Mouse (Mus musculus): ENCODE results near the gene Gm11037. TPM values are rescaled to one million over a fixed set of nuclear protein-coding genes. Genes with fewer than 3 reads are reported as not detected.

The Gm11037 gene
- polyA plus RNA-seq, 1 experiment = not detected

GRCm38 (mm10) chr2:131146193-131147042 is 13.1 kb downstream of the Gm11037 start:
- TF ChIP-seq POLR2A (IDR thresholded peaks at IDR 0.05; ENCODE audit: low read depth, low read length) = no peak
- no peak for TF ChIP-seq CTCF (IDR thresholded peaks at IDR 0.05; ENCODE audit: borderline replicate concordance, insufficient read depth, low read length)
- H3K27ac ChIP-seq (ENCODE audit: insufficient read depth, low read length) = no peak overlapping the region
- H3K4me1 ChIP-seq (ENCODE audit: control insufficient read depth, insufficient read depth, low read length) = no peaks in the 10 kb centered on the region
- no peak overlapping the region for H3K4me3 ChIP-seq (ENCODE audit: insufficient read depth, low read length)

GRCm38 (mm10) chr2:131147043-131147365 is 13.7 kb downstream of the Gm11037 start:
- Histone ChIP-seq H3K4me1 (ENCODE audit: control insufficient read depth, insufficient read depth, low read length) (no peaks in the 10 kb centered on the region), H3K4me3 (ENCODE audit: insufficient read depth, low read length) (no peak overlapping the region), H3K27ac (ENCODE audit: insufficient read depth, low read length) (no peak overlapping the region)
- no peak for TF ChIP-seq CTCF (IDR thresholded peaks at IDR 0.05; ENCODE audit: borderline replicate concordance, insufficient read depth, low read length)
- TF ChIP-seq POLR2A (IDR thresholded peaks at IDR 0.05; ENCODE audit: low read depth, low read length) = no peak

- TF ChIP-seq CTCF (IDR thresholded peaks at IDR 0.05; ENCODE audit: borderline replicate concordance, insufficient read depth, low read length) = no peak
- no peak for TF ChIP-seq POLR2A (IDR thresholded peaks at IDR 0.05; ENCODE audit: low read depth, low read length)
- no peak overlapping the region for H3K27ac ChIP-seq (ENCODE audit: insufficient read depth, low read length)
- no peak overlapping the region for H3K4me3 ChIP-seq (ENCODE audit: insufficient read depth, low read length)
- no peaks in the 10 kb centered on the region for H3K4me1 ChIP-seq (ENCODE audit: control insufficient read depth, insufficient read depth, low read length)
Observed at GRCm38 (mm10) chr2:131148353-131149253, 15.3 kb downstream of the Gm11037 start.

- Histone ChIP-seq H3K4me3 (ENCODE audit: insufficient read depth, low read length) (no peak overlapping the region), H3K4me1 (ENCODE audit: control insufficient read depth, insufficient read depth, low read length) (no peaks in the 10 kb centered on the region)
- TF ChIP-seq CTCF (IDR thresholded peaks at IDR 0.05; ENCODE audit: borderline replicate concordance, insufficient read depth, low read length) = no peak
- no peak for TF ChIP-seq POLR2A (IDR thresholded peaks at IDR 0.05; ENCODE audit: low read depth, low read length)
Observed at GRCm38 (mm10) chr2:131149254-131149578, 15.9 kb downstream of the Gm11037 start.

GRCm38 (mm10) chr2:131152166-131152730 is 19.0 kb downstream of the Gm11037 start:
- H3K4me3 ChIP-seq (ENCODE audit: insufficient read depth, low read length) = no peak overlapping the region
- no peaks in the 10 kb centered on the region for H3K4me1 ChIP-seq (ENCODE audit: control insufficient read depth, insufficient read depth, low read length)
- no peak for TF ChIP-seq CTCF (IDR thresholded peaks at IDR 0.05; ENCODE audit: borderline replicate concordance, insufficient read depth, low read length)
- H3K27ac ChIP-seq (ENCODE audit: insufficient read depth, low read length) = no peak overlapping the region

More at GRCm38 (mm10) chr2:131149254-131149578, 15.9 kb downstream of the Gm11037 start:
- H3K27ac ChIP-seq (ENCODE audit: insufficient read depth, low read length) = no peak overlapping the region

GRCm38 (mm10) chr2:131154036-131154435 is 20.7 kb downstream of the Gm11037 start:
- Histone ChIP-seq H3K4me3 (ENCODE audit: insufficient read depth, low read length) (no peak overlapping the region), H3K27ac (ENCODE audit: insufficient read depth, low read length) (no peak overlapping the region), H3K4me1 (ENCODE audit: control insufficient read depth, insufficient read depth, low read length) (peaks cover 3% of the 10 kb centered on the region; the same call in 1 of the 2 replicates)
- TF ChIP-seq POLR2A (IDR thresholded peaks at IDR 0.05; ENCODE audit: low read depth, low read length) = no peak
- TF ChIP-seq CTCF (IDR thresholded peaks at IDR 0.05; ENCODE audit: borderline replicate concordance, insufficient read depth, low read length) = no peak

- Histone ChIP-seq H3K4me1 (ENCODE audit: control insufficient read depth, insufficient read depth, low read length) (peaks cover 3% of the 10 kb centered on the region; the same call in 1 of the 2 replicates), H3K4me3 (ENCODE audit: insufficient read depth, low read length) (no peak overlapping the region), H3K27ac (ENCODE audit: insufficient read depth, low read length) (no peak overlapping the region)
- TF ChIP-seq POLR2A (IDR thresholded peaks at IDR 0.05; ENCODE audit: low read depth, low read length) = no peak
- TF ChIP-seq CTCF (IDR thresholded peaks at IDR 0.05; ENCODE audit: borderline replicate concordance, insufficient read depth, low read length) = no peak
Observed at GRCm38 (mm10) chr2:131156987-131157386, 23.7 kb downstream of the Gm11037 start.

GRCm38 (mm10) chr2:131159491-131159910 is 26.2 kb downstream of the Gm11037 start:
- Histone ChIP-seq H3K4me1 (ENCODE audit: control insufficient read depth, insufficient read depth, low read length) (peaks cover 3% of the 10 kb centered on the region; the same call in 1 of the 2 replicates), H3K27ac (ENCODE audit: insufficient read depth, low read length) (no peak overlapping the region)
- no peak for TF ChIP-seq CTCF (IDR thresholded peaks at IDR 0.05; ENCODE audit: borderline replicate concordance, insufficient read depth, low read length)
- no peak for TF ChIP-seq POLR2A (IDR thresholded peaks at IDR 0.05; ENCODE audit: low read depth, low read length)

GRCm38 (mm10) chr2:131159938-131160581 is 26.8 kb downstream of the Gm11037 start, which contains the start of gene 1700037H04Rik:
Gene 1700037H04Rik (minus strand): TSS chr2:131160081.
- Histone ChIP-seq H3K27ac (ENCODE audit: insufficient read depth, low read length) (peak within 1 kb of the TSS; percentile 70), H3K4me1 (ENCODE audit: control insufficient read depth, insufficient read depth, low read length) (peaks cover 3% of the 10 kb centered on the region; the same call in 1 of the 2 replicates), H3K4me3 (ENCODE audit: insufficient read depth, low read length) (peak within 1 kb of the TSS; percentile 76)
- TF ChIP-seq CTCF (IDR thresholded peaks at IDR 0.05; ENCODE audit: borderline replicate concordance, insufficient read depth, low read length) (no peak), POLR2A (IDR thresholded peaks at IDR 0.05; ENCODE audit: low read depth, low read length) (peak; percentile 93)

More at GRCm38 (mm10) chr2:131159491-131159910, 26.2 kb downstream of the Gm11037 start:
- peak overlapping the region; percentile 76 for H3K4me3 ChIP-seq (ENCODE audit: insufficient read depth, low read length)

Data from embryonic fibroblast, embryonic 13.5 days (primary cell).